Mouse (Mus musculus): Measurements from ENCODE around the gene Olfr836. TPM values are rescaled to one million over a fixed set of nuclear protein-coding genes. Genes with fewer than 3 reads are reported as not detected.

The Olfr836 gene
- not detected in 2 replicates for polyA plus RNA-seq (2012; ENCODE audit: low replicate concordance)

GRCm38 (mm10) chr9:19120082-19120481 lies at the start of gene Olfr836:
Olfr836 (plus strand) TSS chr9:19120382.

GRCm38 (mm10) chr9:19136017-19136416 lies 15.8 kb downstream of the Olfr836 start, which contains the start of gene Olfr837:
Olfr837 (plus strand) TSS chr9:19136317.

Other genes with a start within 250 kb of the Olfr836 start
- gene Olfr830, start 245.7 kb upstream of the Olfr836 start, polyA plus RNA-seq (2012; ENCODE audit: low replicate concordance) = not detected in 2 replicates
- gene Olfr832, start 183.3 kb upstream of the Olfr836 start, polyA plus RNA-seq (2012; ENCODE audit: low replicate concordance) = not detected in 2 replicates
- gene Olfr834, start 132.4 kb upstream of the Olfr836 start, polyA plus RNA-seq (2012; ENCODE audit: low replicate concordance) = not detected in 2 replicates
- gene Olfr835, start 87.6 kb upstream of the Olfr836 start, polyA plus RNA-seq (2012; ENCODE audit: low replicate concordance) = not detected in 2 replicates
- not detected in 2 replicates for gene Olfr837, start 15.9 kb downstream of the Olfr836 start, polyA plus RNA-seq (2012; ENCODE audit: low replicate concordance)
- gene Olfr839-ps1, start 56.9 kb downstream of the Olfr836 start, polyA plus RNA-seq (2012; ENCODE audit: low replicate concordance) = not detected in 2 replicates
- gene Olfr843, start 131.6 kb downstream of the Olfr836 start, polyA plus RNA-seq (2012; ENCODE audit: low replicate concordance) = not detected in 2 replicates
- not detected in 2 replicates for gene Olfr844, start 196.0 kb downstream of the Olfr836 start, polyA plus RNA-seq (2012; ENCODE audit: low replicate concordance)
- not detected in 2 replicates for gene Olfr845, start 216.1 kb downstream of the Olfr836 start, polyA plus RNA-seq (2012; ENCODE audit: low replicate concordance)
- gene Olfr846, start 243.6 kb downstream of the Olfr836 start, polyA plus RNA-seq (2012; ENCODE audit: low replicate concordance) = not detected in 2 replicates